In the genomic region with DNA sequence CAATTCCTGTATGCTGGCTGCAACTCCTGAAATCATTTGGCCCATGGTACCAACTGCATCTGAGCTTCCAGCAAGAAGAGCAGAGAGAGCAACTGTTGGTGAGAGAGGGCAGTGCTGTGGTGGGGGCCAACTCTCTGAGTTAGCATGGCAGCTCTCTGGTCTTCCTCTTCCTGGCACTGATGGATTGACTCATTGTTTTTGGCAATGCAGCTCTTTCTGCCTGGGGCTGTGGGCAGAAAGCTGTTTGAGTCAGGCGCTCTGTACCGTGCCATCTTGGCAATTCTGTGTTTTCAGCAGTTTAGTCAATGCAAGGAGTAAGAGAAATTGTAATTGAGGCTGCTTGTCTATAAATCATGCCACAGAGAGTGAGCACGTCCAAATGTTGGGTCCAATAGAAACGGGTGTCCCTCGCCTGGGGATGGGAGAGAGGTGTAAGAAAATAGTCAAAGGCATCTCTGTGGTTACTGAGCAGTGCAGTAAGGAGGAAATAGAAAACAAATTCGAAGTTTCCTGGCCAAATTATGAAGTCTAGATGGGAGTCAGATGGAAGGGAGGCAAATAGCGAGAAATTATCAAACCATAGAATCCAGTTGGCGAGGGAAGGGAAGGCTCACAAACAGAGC, we compare ENCODE assay signal across 16 mouse cellular contexts.
A peak's percentile ranks its signal among the peaks of the same experiment; 100 is the strongest.
DNase-seq lines count a peak whose midpoint lies in the region; ATAC-seq and TF ChIP-seq lines count a peak whose summit lies in the region.
"Had no signal": no experiment of that assay in that cellular context is flagged by ENCODE, and none has a peak within 500 bp of the region (broad histone marks: within the 10 kb centered on the region; RNA-seq: fewer than 3 reads in every experiment).

No protein-coding gene starts in this region.

- DNase-seq in forebrain, embryonic 10.5 days (ENCODE audit: extremely low spot score, low spot score) = no peak
- peak; percentile 12 to 14 for DNase-seq in left cerebral cortex, adult 2 months (ENCODE audit: extremely low spot score in 1 of 2, low spot score in 2 of 2)
- DNase-seq in left cerebral cortex, postnatal 10 days (ENCODE audit: extremely low spot score in 1 of 2, low spot score in 2 of 2) = no peak
- DNase-seq in forebrain, postnatal 0 days = peak; percentile 57
- peak; percentile 42 for DNase-seq in left cerebral cortex, postnatal 4 days
- no peak for DNase-seq in kidney, adult 2 months
- no peak for DNase-seq in urinary bladder, postnatal 25 days (ENCODE audit: low spot score)
- DNase-seq: B cell, adult 2 months; cerebellum, adult 11 months; embryo, embryonic 11 days; heart, adult 18-20 months; heart, postnatal 14 days; kidney, adult 8-10 months had no signal

- H3K9me3 ChIP-seq in forebrain, embryonic 13.5 days (replicated peaks) = no peaks in the 10 kb centered on the region
- H3K9me3 ChIP-seq in forebrain, embryonic 10.5 days = no peaks in the 10 kb centered on the region
- H3K9me3 ChIP-seq in forebrain, postnatal 0 days (ENCODE audit: low read length) = no peaks in the 10 kb centered on the region

- H3K9ac ChIP-seq in forebrain, embryonic 13.5 days = no peak overlapping the region
- no peak overlapping the region for H3K9ac ChIP-seq in forebrain, postnatal 0 days
- H3K9ac ChIP-seq: liver, embryonic 14.5 days had no signal

- 83% methylated on average over 8 of the region's 8 CpGs for WGBS in forebrain, embryonic 13.5 days
- WGBS in forebrain, embryonic 10.5 days = 88% methylated on average over 8 of the region's 8 CpGs
- 50% methylated on average over 8 of the region's 8 CpGs for WGBS in forebrain, postnatal 0 days
- 56% methylated on average over 8 of the region's 8 CpGs for WGBS in kidney, adult 2 months

- H3K4me2 ChIP-seq in forebrain, embryonic 13.5 days = no peak overlapping the region
- H3K4me2 ChIP-seq in forebrain, postnatal 0 days (ENCODE audit: low read depth) = no peak overlapping the region

- TF ChIP-seq CTCF in left cerebral cortex, adult 2 months (IDR thresholded peaks at IDR 0.05) = no peak
- no peak for TF ChIP-seq CTCF in forebrain, postnatal 0 days (IDR thresholded peaks at IDR 0.05; ENCODE audit: low read depth)
- TF ChIP-seq CTCF in kidney, adult 2 months (conservative IDR thresholded peaks at IDR 0.05; ENCODE audit: insufficient read depth, insufficient read length, low read depth, low read length) = no peak

- no peak for TF ChIP-seq POLR2A in kidney, adult 2 months (IDR thresholded peaks at IDR 0.05; ENCODE audit: low read depth, low read length)

- peak; percentile 27; the same call in 1 of the 2 replicates for ATAC-seq in forebrain, embryonic 13.5 days
- ATAC-seq in forebrain, postnatal 0 days = peak; percentile 79

- H3K27me3 ChIP-seq in forebrain, embryonic 13.5 days = no peaks in the 10 kb centered on the region
- H3K27me3 ChIP-seq in forebrain, embryonic 10.5 days (ENCODE audit: poor library complexity, severe bottlenecking) = no peaks in the 10 kb centered on the region
- no peaks in the 10 kb centered on the region for H3K27me3 ChIP-seq in forebrain, postnatal 0 days (ENCODE audit: insufficient read depth, low read length)
- H3K27me3 ChIP-seq in kidney, adult 2 months (replicated peaks; ENCODE audit: control insufficient read depth, insufficient read depth, low read length) = no peaks in the 10 kb centered on the region

- no peak overlapping the region for H3K4me3 ChIP-seq in forebrain, embryonic 13.5 days
- H3K4me3 ChIP-seq in forebrain, embryonic 10.5 days = no peak overlapping the region
- no peak overlapping the region for H3K4me3 ChIP-seq in left cerebral cortex, adult 2 months
- no peak overlapping the region for H3K4me3 ChIP-seq in forebrain, postnatal 0 days (ENCODE audit: low read depth, low read length)
- H3K4me3 ChIP-seq in kidney, adult 2 months (ENCODE audit: insufficient read depth, low read depth, low read length) = no peak overlapping the region

- H3K4me1 ChIP-seq in forebrain, embryonic 13.5 days = no peaks in the 10 kb centered on the region
- no peaks in the 10 kb centered on the region for H3K4me1 ChIP-seq in forebrain, embryonic 10.5 days
- H3K4me1 ChIP-seq in forebrain, postnatal 0 days (ENCODE audit: insufficient read depth) = no peaks in the 10 kb centered on the region
- H3K4me1 ChIP-seq in kidney, adult 2 months (ENCODE audit: control insufficient read depth, insufficient read depth, low read length) = no peaks in the 10 kb centered on the region

- no peak overlapping the region for H3K27ac ChIP-seq in forebrain, embryonic 13.5 days
- H3K27ac ChIP-seq in forebrain, embryonic 10.5 days = no peak overlapping the region
- H3K27ac ChIP-seq in left cerebral cortex, adult 2 months = no peak overlapping the region
- no peak overlapping the region for H3K27ac ChIP-seq in forebrain, postnatal 0 days (ENCODE audit: low read depth, low read length)
- no peak overlapping the region for H3K27ac ChIP-seq in kidney, adult 2 months (ENCODE audit: insufficient read depth, low read depth, low read length)
- H3K27ac ChIP-seq: liver, embryonic 14.5 days; macrophage had no signal

- intact Hi-C loops in left cerebral cortex, adult 2 months (cut with DNase I) = no loop called here
- intact Hi-C loops in left cerebral cortex, postnatal 10 days (cut with DNase I) = no loop called here
- intact Hi-C loops in left cerebral cortex, postnatal 4 days (cut with DNase I) = no loop called here

- H3K36me3 ChIP-seq in forebrain, embryonic 13.5 days (ENCODE audit: poor library complexity, severe bottlenecking) = no peaks in the 10 kb centered on the region
- no peaks in the 10 kb centered on the region for H3K36me3 ChIP-seq in forebrain, embryonic 10.5 days (replicated peaks)
- H3K36me3 ChIP-seq in forebrain, postnatal 0 days (ENCODE audit: insufficient read depth) = no peaks in the 10 kb centered on the region
- H3K36me3 ChIP-seq in kidney, adult 2 months (ENCODE audit: control insufficient read depth, insufficient read depth, low read length) = no peaks in the 10 kb centered on the region

Comparison
In these comparisons a context has a peak if more than half of its experiments do, and no peak if none do; other contexts are left out.
1. DNase-seq: peak in left cerebral cortex, adult 2 months (2 of 2), forebrain, postnatal 0 days (single experiment) and left cerebral cortex, postnatal 4 days (single experiment); none in forebrain, embryonic 10.5 days (single experiment), left cerebral cortex, postnatal 10 days (0 of 2), kidney, adult 2 months (single experiment) and urinary bladder, postnatal 25 days (single experiment).